Comparison of ENCODE assay signal across 21 mouse cellular contexts in the genomic region with DNA sequence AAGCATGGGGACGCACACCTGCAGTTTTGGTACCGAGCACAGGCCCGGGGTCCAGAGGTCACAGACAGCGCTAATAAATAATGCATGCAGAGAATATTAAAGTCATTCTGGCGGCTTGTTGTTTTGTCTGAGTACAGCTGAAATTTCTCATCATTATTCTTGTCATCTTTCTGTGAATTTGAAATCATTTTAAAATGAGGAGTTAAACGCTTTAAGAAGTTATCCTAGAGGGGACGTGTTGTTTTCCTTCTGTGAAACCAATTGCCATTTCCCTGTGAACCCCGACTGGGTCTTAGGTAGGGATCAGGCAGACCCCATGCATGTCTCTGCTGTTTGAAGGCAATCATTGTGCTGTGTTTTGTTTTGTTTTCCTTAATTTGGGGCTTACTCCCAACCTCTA. TPM values are rescaled to one million over a fixed set of nuclear protein-coding genes. Genes with fewer than 3 reads are reported as not detected.
DNase-seq lines count a peak whose midpoint lies in the region; ATAC-seq and TF ChIP-seq lines count a peak whose summit lies in the region.
"Had no signal": no experiment of that assay in that cellular context is flagged by ENCODE, and none has a peak within 500 bp of the region (broad histone marks: within the 10 kb centered on the region; RNA-seq: fewer than 3 reads in every experiment).

No protein-coding gene starts in this region.

- H3K9me3 ChIP-seq in forebrain, postnatal 0 days (ENCODE audit: low read length) = no peaks in the 10 kb centered on the region
- no peaks in the 10 kb centered on the region for H3K9me3 ChIP-seq in forebrain, embryonic 11.5 days (ENCODE audit: control insufficient read depth, low read length)
- H3K9me3 ChIP-seq: embryonic facial prominence, embryonic 10.5 days; embryonic facial prominence, embryonic 13.5 days; hindbrain, embryonic 12.5 days; hindbrain, embryonic 15.5 days had no signal

- H3K4me3 ChIP-seq in cerebellum, adult 2 months (replicated peaks; ENCODE audit: insufficient read depth, low read depth, low read length) = no peak overlapping the region
- no peak overlapping the region for H3K4me3 ChIP-seq in forebrain, postnatal 0 days (ENCODE audit: low read depth, low read length)
- H3K4me3 ChIP-seq in forebrain, embryonic 11.5 days (ENCODE audit: low read depth, low read length) = no peak overlapping the region
- no peak overlapping the region for H3K4me3 ChIP-seq in left cerebral cortex, adult 2 months
- H3K4me3 ChIP-seq: embryonic facial prominence, embryonic 10.5 days; embryonic facial prominence, embryonic 13.5 days; erythroblast, embryonic 14.5 days; hindbrain, embryonic 12.5 days; hindbrain, embryonic 15.5 days had no signal

- intact Hi-C loops in left cerebral cortex, adult 2 months (cut with DNase I) = no loop called here

- H3K36me3 ChIP-seq in forebrain, postnatal 0 days (ENCODE audit: insufficient read depth) = no peaks in the 10 kb centered on the region
- no peaks in the 10 kb centered on the region for H3K36me3 ChIP-seq in forebrain, embryonic 11.5 days (ENCODE audit: control insufficient read depth, insufficient read depth, low read length)
- H3K36me3 ChIP-seq: embryonic facial prominence, embryonic 10.5 days; embryonic facial prominence, embryonic 13.5 days; hindbrain, embryonic 12.5 days; hindbrain, embryonic 15.5 days had no signal

- H3K27me3 ChIP-seq in cerebellum, adult 2 months (ENCODE audit: control insufficient read depth, insufficient read depth, low read length) = no peaks in the 10 kb centered on the region
- no peaks in the 10 kb centered on the region for H3K27me3 ChIP-seq in forebrain, postnatal 0 days (ENCODE audit: insufficient read depth, low read length)
- no peaks in the 10 kb centered on the region for H3K27me3 ChIP-seq in forebrain, embryonic 11.5 days (ENCODE audit: control insufficient read depth, insufficient read depth, low read length)
- H3K27me3 ChIP-seq: embryonic facial prominence, embryonic 13.5 days; hindbrain, embryonic 12.5 days; hindbrain, embryonic 15.5 days had no signal

- TF ChIP-seq CTCF in cerebellum, adult 2 months (IDR thresholded peaks at IDR 0.05; ENCODE audit: borderline replicate concordance, insufficient read depth, low read depth, low read length) = no peak
- no peak for TF ChIP-seq CTCF in forebrain, postnatal 0 days (IDR thresholded peaks at IDR 0.05; ENCODE audit: low read depth)
- no peak for TF ChIP-seq CTCF in left cerebral cortex, adult 2 months (IDR thresholded peaks at IDR 0.05)

- H3K27ac ChIP-seq in cerebellum, adult 2 months (ENCODE audit: insufficient read depth, low read length) = peak overlapping the region; percentile 89
- peak overlapping the region; percentile 74 for H3K27ac ChIP-seq in forebrain, postnatal 0 days (ENCODE audit: low read depth, low read length)
- no peak overlapping the region for H3K27ac ChIP-seq in forebrain, embryonic 11.5 days (ENCODE audit: low read depth, low read length)
- peak overlapping the region; percentile 60 for H3K27ac ChIP-seq in left cerebral cortex, adult 2 months
- H3K27ac ChIP-seq: embryonic facial prominence, embryonic 10.5 days; embryonic facial prominence, embryonic 13.5 days; hindbrain, embryonic 12.5 days; hindbrain, embryonic 15.5 days had no signal

- no peak for TF ChIP-seq POLR2A in cerebellum, adult 2 months (IDR thresholded peaks at IDR 0.05; ENCODE audit: borderline replicate concordance, insufficient read depth, low read length)

- no peak overlapping the region for H3K4me2 ChIP-seq in forebrain, postnatal 0 days (ENCODE audit: low read depth)
- no peak overlapping the region for H3K4me2 ChIP-seq in forebrain, embryonic 11.5 days (ENCODE audit: low read depth, low read length, severe bottlenecking)
- H3K4me2 ChIP-seq: heart, embryonic 11.5 days; hindbrain, embryonic 12.5 days; hindbrain, embryonic 15.5 days had no signal

- H3K9ac ChIP-seq in forebrain, postnatal 0 days = no peak overlapping the region
- H3K9ac ChIP-seq in forebrain, embryonic 11.5 days (ENCODE audit: low read length) = no peak overlapping the region
- H3K9ac ChIP-seq: hindbrain, embryonic 12.5 days; hindbrain, embryonic 15.5 days had no signal

- peaks cover 39% of the 10 kb centered on the region for H3K4me1 ChIP-seq in cerebellum, adult 2 months (ENCODE audit: control insufficient read depth, insufficient read depth, low read length)
- H3K4me1 ChIP-seq in forebrain, postnatal 0 days (ENCODE audit: insufficient read depth) = peaks cover 20% of the 10 kb centered on the region; the same call in 1 of the 2 replicates
- no peaks in the 10 kb centered on the region for H3K4me1 ChIP-seq in forebrain, embryonic 11.5 days (replicated peaks; ENCODE audit: control insufficient read depth, insufficient read depth, low read length)

- DNase-seq in cerebellum, adult 2 months = peak in 1 of 2 experiments; percentile 15
- DNase-seq in cerebellum, adult 11-12 months = no peak
- DNase-seq in cerebellum, postnatal 25 days = peak; percentile 21 to 29
- no peak for DNase-seq in cerebellum, postnatal 10 days
- DNase-seq in forebrain, postnatal 0 days = no peak
- no peak for DNase-seq in forebrain, embryonic 11.5 days (ENCODE audit: low spot score)
- DNase-seq in left cerebral cortex, adult 2 months (ENCODE audit: extremely low spot score in 1 of 2, low spot score in 2 of 2) = no peak
- no peak for DNase-seq in left cerebral cortex, adult 8-10 months (ENCODE audit: low spot score in 2 of 2)

- 69% methylated on average over 8 of the region's 8 CpGs for WGBS in cerebellum, adult 2 months
- WGBS in forebrain, postnatal 0 days = 61% methylated on average over 8 of the region's 8 CpGs
- 89% methylated on average over 8 of the region's 8 CpGs for WGBS in forebrain, embryonic 11.5 days

- ATAC-seq in forebrain, postnatal 0 days = no peak
- no peak for ATAC-seq in forebrain, embryonic 11.5 days (replicated peaks; ENCODE audit: low FRiP score)
- ATAC-seq: activated CD4-positive, CD25-positive, alpha-beta regulatory T cell, adult 4 months had no signal

RNA-seq across cellular contexts. Expression of gene Abcc12, which starts 2.9 kb away (rescaled TPM):
- polyA plus RNA-seq in cerebellum, adult 2 months (2012; rRNA removed) = 7.4 and 7.5 TPM in 2 replicates
- total RNA-seq in forebrain, postnatal 0 days (2014; rRNA removed) = 0.46 and 0.62 TPM in 2 replicates
- polyA plus RNA-seq in forebrain, postnatal 0 days (2015; fragmentation: Nextera tagmentation; extraction: Ambion mirVana) = 0.36 and 0.57 TPM in 2 replicates
- 0.11 TPM in 2 replicates for polyA plus RNA-seq in forebrain, embryonic 11.5 days (2014; fragmentation: Nextera tagmentation; extraction: Ambion mirVana)
- total RNA-seq in left cerebral cortex, adult 2 months (2021) = under 1 TPM; 0.23 to 0.42 TPM
- total RNA-seq in left cerebral cortex, adult 8-10 months (2022) = under 1 TPM; 0.46 to 0.78 (median 0.50) TPM
- total RNA-seq: adrenal gland, postnatal 25 days; heart, adult 8-10 months; heart, postnatal 25 days; hematopoietic stem cell, adult 5-6 weeks had no signal
- polyA plus RNA-seq: activated CD4-positive, CD25-positive, alpha-beta regulatory T cell, adult 4 months; embryonic facial prominence, embryonic 10.5 days; erythroblast, embryonic 14.5 days; heart, embryonic 11.5 days; heart, embryonic 14.5 days; heart, postnatal 0 days had no signal

RNA-seq across cellular contexts. Expression of gene Lonp2, which starts 46.3 kb away (rescaled TPM):
- polyA plus RNA-seq in cerebellum, adult 2 months (2012; rRNA removed) = 69.5 and 72.6 TPM in 2 replicates
- 50.7 and 61.6 TPM in 2 replicates for total RNA-seq in forebrain, postnatal 0 days (2014; rRNA removed)
- polyA plus RNA-seq in forebrain, postnatal 0 days (2015; fragmentation: Nextera tagmentation; extraction: Ambion mirVana) = 64.6 and 66.9 TPM in 2 replicates
- 55.5 and 57.1 TPM in 2 replicates for polyA plus RNA-seq in forebrain, embryonic 11.5 days (2014; fragmentation: Nextera tagmentation; extraction: Ambion mirVana)
- 10 to 100 TPM; 68.3 to 70.9 TPM for total RNA-seq in left cerebral cortex, adult 2 months (2021)
- 10 to 100 TPM; 68.3 to 80.2 (median 71.0) TPM for total RNA-seq in left cerebral cortex, adult 8-10 months (2022)

Comparison
In these comparisons a context has a peak if more than half of its experiments do, and no peak if none do; other contexts are left out.
1. DNase-seq: peak in cerebellum, postnatal 25 days (2 of 2); none in cerebellum, adult 11-12 months (single experiment), cerebellum, postnatal 10 days (0 of 2), forebrain, postnatal 0 days (single experiment), forebrain, embryonic 11.5 days (single experiment), left cerebral cortex, adult 2 months (0 of 2) and left cerebral cortex, adult 8-10 months (0 of 2).